Mouse (Mus musculus) kidney, postnatal 10 days (tissue): ENCODE results near the gene Sept6.

ENCODE experiments used
- DNase-seq: peaks from one replicate; pipeline ENCODE4 v3.0.0; 2021; ENCODE audit warnings: mixed read lengths

The Sept6 gene

DNA sequence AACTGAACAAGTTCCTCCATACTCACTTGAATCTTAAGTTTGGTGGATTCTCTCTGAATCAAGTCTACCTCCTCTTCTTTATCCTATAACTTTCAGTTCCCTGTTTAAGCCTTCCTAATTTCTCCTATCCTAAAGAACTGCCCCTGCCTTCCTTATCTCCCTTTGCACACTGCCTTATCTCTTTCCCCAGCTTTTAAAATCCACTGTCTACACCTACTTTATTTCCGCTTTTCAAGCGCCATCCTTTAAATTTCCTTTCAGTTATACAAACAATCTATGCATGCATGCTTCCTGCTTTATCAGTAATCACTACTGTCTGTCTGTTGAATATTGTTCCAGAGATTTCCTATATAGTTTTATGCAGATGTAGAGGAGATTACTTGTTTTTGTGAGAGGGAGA, 34.9 kb downstream of the Sept6 start:
- DNase-seq = no peak

DNA sequence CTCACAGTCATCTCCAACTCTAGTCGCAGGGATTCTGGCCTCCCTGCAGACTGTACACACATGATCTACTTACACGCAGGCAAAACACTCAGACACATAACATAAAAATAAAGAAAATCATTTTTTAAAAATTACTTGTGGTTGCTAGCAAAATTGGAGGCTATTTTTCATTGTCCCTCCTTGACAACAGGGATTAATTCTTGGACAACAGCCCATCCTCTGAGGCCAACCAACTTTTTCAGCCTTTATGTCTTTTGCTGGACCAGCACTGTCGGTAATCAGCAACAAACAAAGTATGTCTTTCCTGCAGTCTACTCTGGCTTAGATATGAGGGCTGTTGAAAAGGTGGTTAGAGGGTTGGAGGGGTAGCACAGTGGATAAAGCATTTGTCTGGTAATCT, 50.5 kb downstream of the Sept6 start:
- no peak for DNase-seq

DNA sequence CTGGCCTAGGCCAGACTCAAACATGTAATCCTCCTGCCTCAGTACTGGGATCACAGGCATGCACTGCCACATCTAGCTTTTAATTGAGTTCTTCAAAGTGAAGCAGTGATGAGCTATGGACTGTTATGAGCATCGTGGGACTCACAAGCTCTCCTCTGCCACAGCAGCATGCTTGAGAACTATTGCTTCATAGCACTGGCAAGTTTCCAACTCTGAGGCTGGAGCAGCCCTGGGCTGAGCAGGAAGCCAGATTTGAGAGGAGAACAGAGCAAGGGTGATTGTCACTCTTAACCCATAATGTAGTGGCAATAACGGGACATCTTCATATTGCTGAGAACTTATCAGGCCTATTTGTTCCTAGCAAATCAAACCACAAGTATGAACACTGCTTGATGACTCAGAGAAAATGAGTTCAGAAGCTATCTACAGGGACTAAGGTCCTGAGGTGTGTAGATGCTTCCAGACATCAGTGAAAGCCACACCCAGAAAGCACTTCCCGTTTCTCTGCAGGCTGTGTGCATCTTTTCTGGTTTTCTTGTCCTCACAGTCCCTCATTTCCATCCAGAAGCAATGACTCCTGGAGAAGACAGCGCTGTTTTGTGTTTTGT, 51.7 kb downstream of the Sept6 start:
- DNase-seq = peak; percentile 58

DNA sequence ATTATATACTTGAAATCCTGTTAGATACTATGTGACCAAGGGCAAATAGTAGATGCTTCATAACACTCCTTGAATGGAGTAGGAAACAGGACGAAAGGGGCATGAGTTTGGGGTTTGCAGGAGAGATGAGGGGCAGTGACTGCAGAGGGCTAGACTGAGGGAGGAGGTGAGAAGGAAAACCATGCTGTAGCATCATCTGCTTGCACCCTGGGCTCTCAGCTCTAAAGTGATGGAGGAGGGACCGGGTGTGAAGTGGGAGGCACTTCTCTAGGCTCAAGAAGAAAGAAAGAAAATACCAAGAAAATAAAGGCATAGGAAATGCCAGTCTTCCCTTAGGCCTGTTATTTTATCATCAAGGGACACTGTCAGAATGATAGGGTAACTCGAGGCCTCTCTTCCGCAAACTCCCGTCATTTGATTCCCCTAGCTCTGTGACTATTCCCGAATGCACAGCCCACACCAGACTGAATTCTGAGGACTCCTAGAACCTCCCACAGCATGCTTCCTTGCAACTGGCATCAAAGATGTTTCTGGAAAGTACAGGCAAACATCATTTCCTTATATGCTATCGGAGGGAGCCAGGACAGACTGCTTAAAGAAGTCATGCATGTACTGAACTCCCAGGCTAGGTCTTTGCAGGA, 56.1 kb downstream of the Sept6 start:
- DNase-seq = no peak

DNA sequence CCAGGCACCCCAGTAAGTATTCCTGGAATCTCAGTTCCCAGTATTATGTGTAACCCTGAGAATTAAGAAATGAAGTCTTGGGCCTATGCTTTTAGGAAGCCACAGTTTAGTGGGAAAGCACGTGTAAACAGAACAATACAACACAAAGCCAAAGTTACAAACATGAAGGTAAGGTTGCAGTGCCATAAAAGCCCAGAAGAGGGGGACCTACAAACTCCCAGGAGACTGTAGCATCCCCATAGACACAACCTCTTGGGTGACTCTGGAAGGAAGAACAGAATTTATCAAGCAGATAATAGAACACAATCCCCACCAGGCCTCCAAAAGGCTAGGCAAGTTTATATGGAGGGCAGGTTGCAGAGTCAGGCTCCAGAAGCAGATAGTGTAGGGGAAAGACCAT, 61.0 kb downstream of the Sept6 start:
- DNase-seq = no peak

DNA sequence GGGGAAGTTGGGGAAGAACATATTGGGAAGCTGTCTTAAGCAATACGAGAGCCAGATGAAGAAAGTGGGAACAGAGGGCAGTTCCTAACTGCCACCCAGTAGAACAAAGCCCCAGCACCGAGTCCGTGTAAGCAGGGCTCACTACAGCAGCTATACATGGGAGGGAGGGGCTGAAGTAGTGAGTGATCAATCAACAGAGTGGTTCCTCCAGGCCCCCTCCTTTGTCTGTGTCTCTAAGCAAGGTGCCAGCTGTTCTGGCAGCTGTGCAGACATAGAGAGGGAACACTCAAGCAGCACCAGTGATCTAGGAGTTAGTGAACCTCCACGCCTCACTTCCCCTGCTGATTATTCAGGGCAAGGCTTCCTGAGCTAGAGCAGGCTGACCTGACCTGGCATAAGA, 61.9 kb downstream of the Sept6 start:
- DNase-seq = no peak

DNA sequence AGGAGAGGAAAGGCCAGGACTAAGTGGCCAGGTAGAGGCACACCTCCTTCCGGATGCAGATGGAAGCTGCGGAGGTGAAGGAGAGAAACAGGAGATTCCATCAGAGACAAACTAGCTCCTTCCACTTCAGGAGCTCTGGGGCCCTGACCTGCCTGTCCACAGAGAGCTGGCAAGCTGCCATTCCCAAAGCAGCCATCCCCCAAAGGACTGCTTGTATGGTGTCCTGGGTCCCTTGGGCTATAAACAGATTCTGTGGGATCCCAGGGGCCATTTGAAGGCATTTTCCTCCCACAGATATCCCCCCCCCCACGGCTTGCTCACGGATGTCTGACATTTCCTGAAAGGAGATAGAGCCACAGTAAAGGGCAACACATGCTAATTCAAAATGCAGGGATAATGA, 62.8 kb downstream of the Sept6 start:
- no peak for DNase-seq

DNA sequence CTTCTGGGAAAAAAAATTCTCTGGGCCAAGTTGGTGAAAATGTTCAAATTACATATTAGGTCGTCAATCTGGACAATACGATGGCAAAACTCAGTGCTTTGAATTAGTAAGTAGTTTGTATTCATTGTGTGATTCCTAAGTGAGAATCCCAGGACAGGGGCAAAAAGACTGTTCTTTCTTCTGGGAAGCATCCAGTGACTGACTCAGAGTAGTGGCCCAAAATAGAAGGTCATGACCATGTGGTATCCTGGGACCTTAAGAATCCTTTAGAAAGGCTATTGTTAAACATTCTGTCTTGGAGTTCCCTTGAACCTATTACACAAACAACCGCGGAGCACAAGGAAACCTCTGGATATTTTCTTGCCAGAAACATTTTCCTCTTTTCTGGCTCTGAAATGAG, 70.2 kb downstream of the Sept6 start:
- DNase-seq = no peak

DNA sequence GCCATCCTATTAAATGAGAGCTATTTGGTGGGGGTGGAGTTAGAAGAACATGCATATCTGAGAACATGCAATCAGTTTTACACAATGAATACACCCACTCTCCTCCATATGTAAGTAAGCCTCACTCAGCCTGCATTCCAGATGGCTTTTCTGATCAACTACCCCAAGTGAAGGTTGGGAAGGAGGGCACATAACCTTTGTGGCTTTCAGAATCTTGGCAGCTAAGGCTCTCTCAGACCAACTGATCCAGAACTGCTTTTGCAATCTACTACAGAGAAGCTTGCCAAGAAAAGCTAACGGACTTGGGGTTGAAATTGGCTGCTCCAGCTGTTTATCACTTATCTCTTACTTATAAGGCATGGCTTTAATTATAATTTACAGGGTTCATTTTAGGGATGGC, 73.8 kb downstream of the Sept6 start:
- DNase-seq = no peak

DNA sequence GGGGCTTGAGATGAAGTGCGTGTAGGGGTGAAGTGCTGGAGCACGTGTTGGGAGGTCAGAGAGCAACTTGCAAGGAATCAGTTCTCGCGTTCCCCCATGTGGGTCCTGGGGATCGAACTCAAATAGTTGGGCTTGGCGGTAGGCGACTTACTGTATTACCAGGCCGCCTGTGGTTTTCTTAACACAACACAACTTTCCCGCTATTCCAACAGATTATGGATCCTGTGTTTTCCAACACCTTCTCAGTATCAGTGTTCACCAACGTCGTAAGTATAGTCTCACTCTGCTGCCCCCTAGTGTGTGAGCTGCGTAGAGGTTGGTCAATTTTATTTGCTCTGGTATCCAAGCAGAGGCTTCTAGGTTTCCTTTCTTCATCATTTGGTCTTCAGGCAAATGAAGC, 80.3 kb downstream of the Sept6 start:
- DNase-seq = peak; percentile 60

DNA sequence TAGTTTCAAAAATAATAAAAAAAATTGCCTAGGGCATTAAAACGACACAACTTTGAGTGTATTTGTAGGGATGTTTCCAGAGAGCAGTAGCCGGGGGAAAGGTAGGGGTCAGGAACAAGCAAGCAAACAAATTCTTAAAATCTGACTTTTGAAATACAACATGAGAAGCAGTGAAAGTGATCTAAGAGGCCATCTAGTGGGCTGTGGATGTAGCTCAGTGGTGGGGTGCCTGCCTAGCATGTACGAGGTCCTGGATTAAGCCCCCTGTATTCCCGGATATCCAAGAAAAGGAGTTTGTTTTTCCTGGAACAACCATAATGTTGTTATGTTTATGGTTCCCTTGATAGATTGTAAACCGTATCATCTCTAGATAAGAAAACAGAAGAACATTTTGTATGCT, 85.1 kb downstream of the Sept6 start:
- DNase-seq = peak; percentile 10

DNA sequence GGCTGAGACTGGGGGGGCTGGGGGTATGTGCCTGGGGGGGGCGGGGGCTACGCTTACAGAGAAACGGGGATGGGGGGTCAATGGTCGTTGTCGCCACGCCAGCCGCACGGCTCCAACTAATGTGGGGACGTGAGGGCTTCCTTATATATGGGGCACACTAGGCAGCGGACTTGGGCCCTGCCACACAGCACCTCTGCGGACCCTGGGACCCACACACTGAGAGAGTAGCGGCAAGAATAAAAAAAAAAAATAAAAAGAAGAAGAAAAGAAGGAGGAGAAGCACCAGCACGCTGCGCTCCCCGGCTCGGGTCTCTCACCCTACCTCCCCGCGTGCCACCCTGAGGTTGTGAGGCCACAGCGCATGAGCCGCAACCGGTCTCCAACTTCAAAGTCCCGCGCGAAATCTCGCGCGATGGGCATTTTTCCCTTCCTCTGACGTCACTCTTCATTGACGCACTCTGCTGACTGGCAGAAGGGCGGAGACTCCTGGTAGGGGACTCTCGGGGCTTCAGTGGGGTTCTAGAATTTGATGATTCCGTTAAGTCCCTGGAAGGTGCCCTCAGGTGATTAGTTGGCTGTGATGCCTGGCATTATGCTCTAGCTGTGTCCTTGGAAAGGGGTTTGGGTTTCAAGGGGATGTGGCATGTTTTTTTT, 88.4 kb downstream of the Sept6 start:
- DNase-seq = peak; percentile 93

DNA sequence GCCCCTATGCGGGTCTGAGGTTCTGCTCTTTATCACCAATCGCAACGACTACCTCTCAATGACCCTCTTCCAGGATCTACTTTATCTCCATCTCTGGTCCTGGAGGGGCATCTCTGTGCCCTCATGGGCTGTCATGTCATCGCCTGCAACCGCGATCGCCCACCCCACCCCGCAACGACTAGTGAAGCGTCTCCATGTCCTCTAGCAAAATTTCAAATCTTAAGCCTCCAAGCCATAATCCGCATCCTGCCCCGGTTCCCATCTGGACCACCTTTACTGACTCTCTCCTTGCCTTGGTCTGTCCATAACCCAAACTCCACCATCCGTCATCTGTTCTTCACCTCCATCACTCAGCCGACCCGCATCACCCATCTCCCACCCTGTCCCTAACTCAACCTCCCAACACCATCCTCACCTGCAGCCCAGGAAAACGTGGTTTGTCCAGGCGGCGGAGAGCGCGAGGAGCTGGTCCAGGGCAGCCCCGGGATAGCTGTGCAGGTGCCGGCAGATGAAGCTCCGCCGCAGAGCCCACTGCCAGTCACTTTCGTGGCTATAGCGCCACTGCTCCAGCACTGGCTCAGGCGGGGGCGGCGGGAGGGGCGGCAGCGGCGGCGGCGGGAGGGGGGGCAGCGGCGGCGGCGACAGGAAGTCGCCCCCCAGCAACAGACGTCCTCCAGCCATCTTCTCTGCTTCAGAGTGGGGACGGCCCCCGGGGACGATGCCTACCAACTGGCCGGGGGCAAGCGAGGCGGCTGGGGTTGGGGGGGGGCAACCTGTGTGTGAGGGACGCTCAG, 89.1 kb downstream of the Sept6 start, which contains the start of gene Nkrf:
Gene Nkrf (minus strand): TSS at position 579 of the 794 bp plus-strand sequence.
- peak; percentile 46 for DNase-seq

DNA sequence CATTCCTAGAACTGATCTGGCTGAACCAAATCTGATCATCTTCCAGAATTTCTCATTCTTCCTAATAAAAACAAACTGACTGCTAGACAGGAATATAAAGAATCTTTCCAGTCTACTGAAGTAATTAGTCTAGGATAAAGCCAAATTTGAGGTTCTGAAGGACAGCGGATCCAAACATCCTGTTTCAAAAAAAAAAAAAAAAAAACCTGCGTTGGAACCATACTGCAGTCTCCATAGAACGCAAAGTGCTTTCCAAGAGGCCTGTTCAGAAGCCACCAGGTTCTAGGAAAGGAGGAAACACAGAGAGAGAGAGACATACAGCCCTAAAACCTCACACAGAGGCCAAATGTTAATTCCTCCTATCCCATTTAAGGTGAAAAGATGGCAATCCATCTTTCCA, 89.9 kb downstream of the Sept6 start:
- no peak for DNase-seq

DNA sequence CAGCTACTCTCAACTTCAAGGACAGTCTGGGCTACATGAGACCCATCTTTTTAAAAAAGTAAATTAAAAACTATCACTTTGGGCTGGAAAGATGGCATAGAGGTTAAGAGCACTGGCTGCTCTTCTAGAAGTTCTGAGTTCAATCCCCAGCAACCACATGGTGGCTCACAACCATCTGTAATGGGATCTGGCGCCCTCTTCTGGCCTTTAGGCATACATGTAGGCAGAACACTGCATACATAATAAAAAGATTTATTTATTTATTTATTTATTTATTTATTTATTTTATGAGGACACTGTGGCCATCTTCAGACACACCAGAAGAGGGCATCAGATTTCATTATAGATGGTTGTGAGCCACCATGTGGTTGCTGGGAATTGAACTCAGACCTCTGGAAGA, 92.7 kb downstream of the Sept6 start:
- DNase-seq = peak; percentile 10

DNA sequence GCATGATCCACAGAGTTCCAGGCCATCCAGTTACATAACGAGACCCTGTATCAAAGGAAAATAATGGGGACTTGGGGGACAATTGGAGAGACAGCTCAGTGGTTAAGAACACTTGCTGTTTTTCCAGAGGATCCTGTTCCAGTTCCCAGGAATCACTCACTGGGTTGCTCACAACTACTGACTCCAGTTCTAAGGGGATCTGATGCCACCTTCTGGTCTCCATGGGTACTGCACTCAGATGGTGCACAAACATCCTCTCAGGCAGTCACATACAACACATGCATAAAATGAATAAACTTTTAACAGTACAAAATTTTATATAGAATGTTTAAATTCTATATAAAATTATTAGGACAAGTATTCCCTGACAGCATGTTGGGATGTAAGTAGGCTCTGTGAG, 106.9 kb downstream of the Sept6 start:
- peak; percentile 13 for DNase-seq

DNA sequence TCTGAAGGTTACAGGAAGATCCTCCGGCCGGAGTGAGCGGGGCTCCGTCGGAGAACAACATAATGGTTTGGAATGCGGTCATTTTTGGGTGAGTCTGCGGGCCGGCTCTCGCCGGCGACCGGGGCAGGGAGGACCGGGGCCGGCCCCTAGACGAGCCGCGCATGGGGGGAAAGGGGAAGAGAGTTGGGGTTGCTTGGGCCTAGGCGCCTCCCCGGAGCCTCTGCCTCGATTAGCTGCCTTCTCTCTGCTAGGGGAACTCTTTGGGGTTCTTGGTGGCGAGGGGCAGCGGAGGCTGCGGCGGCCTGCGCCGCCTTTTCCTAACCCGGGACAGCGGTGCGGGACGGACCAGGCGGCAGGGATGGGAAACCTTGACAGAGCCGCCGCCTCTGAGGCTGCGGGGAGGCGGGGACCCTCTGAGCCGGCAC, 116.9 kb downstream of the Sept6 start:
- no peak for DNase-seq

DNA sequence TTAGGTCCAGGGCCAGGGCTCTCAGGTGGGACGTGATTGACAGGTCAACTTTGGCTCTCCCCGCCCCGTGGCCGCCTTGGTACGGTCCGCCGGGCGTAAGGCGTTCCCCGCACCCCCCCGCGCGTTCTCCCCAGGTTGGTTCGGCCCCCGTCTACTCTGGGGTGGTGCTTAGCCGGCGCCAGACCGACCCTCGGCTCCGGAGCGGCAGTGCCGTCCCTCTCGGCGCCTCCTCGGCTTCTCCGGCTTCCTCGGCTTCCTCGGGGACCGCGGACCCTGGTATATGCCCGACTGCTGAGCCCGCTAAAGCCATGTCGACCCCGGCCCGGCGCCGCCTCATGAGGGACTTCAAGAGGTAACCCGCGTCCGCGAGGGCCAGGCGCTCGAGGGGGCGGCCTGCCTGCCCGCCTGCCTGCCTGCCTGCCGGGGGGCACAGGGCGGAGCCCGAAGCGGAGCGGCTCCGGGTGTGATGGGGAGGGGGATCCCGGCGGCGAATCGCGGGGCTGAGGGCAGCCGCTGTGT, 117.4 kb downstream of the Sept6 start:
- DNase-seq = peak; percentile 94

DNA sequence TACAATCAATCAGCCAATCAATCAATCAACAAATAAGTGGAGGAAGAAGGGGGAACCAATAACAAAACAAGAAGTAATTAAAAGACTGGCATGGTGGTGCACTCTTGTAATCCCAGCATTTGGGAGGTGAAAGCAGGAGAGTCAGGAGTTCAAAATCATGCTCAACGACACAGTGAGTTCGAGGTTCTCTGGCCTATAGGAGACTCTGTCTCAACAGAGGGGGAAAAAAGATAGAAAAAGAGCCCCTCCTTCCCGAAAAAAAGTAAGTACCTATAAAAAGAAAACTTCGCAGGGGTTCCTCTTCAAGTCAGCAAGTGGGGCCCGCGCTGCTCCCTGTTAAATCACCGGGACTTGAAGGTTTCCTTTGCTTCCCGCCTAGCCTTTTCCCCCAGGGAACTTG, 117.8 kb downstream of the Sept6 start, which contains the start of the genes Ube2a and C330007P06Rik:
Gene Ube2a (plus strand): TSS at position 136 of the 400 bp plus-strand sequence.
Gene C330007P06Rik (minus strand): TSS at position 347 of the 400 bp plus-strand sequence.
- DNase-seq = no peak

DNA sequence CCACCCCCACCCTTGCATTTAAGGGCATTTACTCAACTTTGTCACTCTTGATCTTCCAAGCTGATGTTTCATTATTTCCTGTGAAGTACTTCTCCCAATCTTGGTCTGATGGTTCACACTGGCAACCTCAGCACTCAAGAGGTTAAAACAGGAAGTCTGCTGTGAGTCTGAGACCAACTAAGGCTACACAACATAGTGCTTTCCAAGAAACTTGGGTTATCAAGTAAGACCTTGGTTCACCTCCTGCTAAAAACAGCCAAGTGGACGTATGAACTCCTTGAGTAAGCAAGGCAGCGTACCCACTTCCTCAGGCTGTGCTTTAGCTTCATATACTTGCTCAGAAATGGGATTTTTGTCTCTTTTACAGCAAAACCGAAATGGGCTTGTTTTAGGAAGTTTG, 121.2 kb downstream of the Sept6 start:
- DNase-seq = no peak

DNA sequence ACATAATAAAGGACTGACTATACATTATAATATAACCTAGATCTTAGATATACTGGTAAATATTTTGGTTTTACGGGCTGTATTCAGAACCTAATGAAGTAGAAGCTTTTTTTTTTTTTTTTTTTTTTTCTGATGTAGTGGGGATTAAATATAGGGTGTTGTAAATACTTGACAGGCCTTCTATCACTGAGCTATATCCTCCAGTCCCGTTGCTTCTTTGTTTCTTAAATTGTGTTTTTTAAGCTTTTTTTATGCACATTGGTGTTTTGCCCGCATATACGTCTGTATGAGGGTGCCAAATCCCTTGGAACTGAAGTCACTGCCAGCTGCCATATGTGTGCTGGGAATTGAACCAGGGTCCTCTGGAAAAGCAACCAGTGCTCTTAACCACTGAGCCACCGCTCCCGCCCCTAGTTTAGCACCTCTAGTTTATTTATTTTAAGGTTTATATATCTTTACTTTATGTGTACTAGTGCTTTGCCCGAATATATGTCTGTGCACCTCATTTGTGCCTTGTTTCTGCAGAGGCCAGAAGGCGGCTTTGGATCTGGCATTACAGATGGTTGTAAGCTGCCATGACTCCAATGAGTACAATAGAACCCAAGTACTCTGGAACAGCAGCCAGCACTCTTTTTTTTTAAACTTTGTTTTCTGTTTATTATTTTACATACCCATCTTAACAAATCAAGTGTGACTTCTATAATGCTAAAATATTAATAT, 126.8 kb downstream of the Sept6 start:
- no peak for DNase-seq
